Mouse (Mus musculus): ENCODE data around the gene Numb. TPM values are rescaled to one million over a fixed set of nuclear protein-coding genes. Genes with fewer than 3 reads are reported as not detected.

Gene Numb
- total and polyA plus RNA-seq, 2 experiments from 2014 or later = 9.0 to 17.5 TPM

DNA sequence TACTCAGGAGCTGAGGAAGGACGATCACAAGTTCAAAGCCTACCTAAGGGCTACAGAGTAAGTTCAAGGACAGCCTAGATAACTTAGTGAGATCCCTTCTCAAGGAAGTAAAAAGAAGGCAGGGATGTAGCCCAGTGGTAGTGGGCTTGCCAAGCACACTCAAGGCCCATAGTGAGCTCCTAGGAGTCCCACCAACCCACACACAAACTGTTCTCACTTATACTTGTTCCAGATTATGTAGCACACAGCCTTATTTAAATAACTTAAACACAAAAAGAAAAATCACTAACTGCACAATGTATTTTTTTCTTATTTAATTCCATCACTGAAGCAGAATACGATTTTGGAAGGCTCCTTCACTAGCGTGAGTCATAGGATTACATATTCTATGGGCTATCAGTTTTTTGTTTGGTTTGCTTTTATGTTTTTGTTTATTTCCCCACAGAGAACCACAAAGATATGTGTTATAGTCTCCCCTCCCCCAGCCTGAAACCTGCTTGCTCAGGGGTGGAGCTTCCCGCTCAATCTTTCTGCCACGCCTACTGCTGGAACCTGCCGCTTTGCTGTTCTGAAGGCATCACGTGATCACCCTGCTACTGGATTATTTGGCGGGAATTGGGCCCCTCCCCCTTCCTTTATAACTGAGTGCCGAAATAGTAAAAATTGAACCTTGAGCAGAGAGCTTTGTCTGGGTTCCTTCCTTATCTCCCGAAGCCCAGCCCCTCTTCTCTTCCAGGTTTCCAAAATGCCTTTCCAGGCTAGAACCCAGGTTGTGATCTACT lies 80.1 kb downstream of the Numb start:
- no peak overlapping the region for H3K27ac ChIP-seq (ENCODE audit: low read depth, low read length)
- 93% methylated on average over 10 of the region's 10 CpGs for WGBS

DNA sequence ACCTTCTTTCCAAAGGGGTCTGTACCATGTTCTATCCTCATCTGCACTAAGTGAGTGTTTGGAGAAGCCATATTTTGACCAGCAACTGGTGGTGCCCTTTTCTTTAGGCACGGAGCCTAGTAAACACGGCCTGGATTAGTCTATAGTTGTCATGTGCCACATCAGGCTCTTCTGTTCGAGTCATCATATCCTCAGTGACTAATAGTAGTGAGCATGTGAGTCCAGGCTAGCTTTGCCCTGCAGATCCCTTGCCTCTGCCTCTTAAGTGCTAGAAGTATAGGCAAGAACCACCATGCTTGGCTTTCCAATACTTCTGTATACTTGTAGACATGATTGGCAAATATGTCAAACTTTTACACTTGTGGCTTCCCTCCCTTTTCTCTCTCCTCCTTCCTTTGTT lies 87.8 kb downstream of the Numb start:
- no peak for TF ChIP-seq CTCF (IDR thresholded peaks at IDR 0.05)
- Histone ChIP-seq H3K27me3 (ENCODE audit: insufficient read depth, low read length) (no peaks in the 10 kb centered on the region), H3K4me1 (ENCODE audit: insufficient read depth, low read length) (no peaks in the 10 kb centered on the region), H3K4me3 (ENCODE audit: low read depth, low read length) (no peak overlapping the region), H3K4me2 (ENCODE audit: low read depth, low read length, poor library complexity, severe bottlenecking) (no peak overlapping the region), H3K36me3 (ENCODE audit: insufficient read depth, low read length) (0 out of 2 replicates have a peak, but pooled peaks cover 5% of the 10 kb centered on the region), H3K9me3 (ENCODE audit: low read length) (no peaks in the 10 kb centered on the region), H3K27ac (ENCODE audit: low read depth, low read length) (no peak overlapping the region), H3K9ac (replicated peaks; ENCODE audit: low read length, poor library complexity, severe bottlenecking) (no peak overlapping the region)
- ATAC-seq (ENCODE audit: low FRiP score) (no peak), DNase-seq (ENCODE audit: low spot score) (no peak)
- WGBS = 94% methylated on average over 3 of the region's 3 CpGs

More for the DNA sequence above, 80.1 kb downstream of the Numb start:
- no peak for TF ChIP-seq CTCF (IDR thresholded peaks at IDR 0.05)
- Histone ChIP-seq H3K9ac (replicated peaks; ENCODE audit: low read length, poor library complexity, severe bottlenecking) (no peak overlapping the region), H3K36me3 (ENCODE audit: insufficient read depth, low read length) (0 out of 2 replicates have a peak, but pooled peaks cover 3% of the 10 kb centered on the region), H3K27me3 (ENCODE audit: insufficient read depth, low read length) (no peaks in the 10 kb centered on the region), H3K9me3 (ENCODE audit: low read length) (no peaks in the 10 kb centered on the region), H3K4me2 (ENCODE audit: low read depth, low read length, poor library complexity, severe bottlenecking) (no peak overlapping the region), H3K4me3 (ENCODE audit: low read depth, low read length) (no peak overlapping the region), H3K4me1 (ENCODE audit: insufficient read depth, low read length) (no peaks in the 10 kb centered on the region)
- DNase-seq (ENCODE audit: low spot score) (no peak), ATAC-seq (ENCODE audit: low FRiP score) (no peak)

DNA sequence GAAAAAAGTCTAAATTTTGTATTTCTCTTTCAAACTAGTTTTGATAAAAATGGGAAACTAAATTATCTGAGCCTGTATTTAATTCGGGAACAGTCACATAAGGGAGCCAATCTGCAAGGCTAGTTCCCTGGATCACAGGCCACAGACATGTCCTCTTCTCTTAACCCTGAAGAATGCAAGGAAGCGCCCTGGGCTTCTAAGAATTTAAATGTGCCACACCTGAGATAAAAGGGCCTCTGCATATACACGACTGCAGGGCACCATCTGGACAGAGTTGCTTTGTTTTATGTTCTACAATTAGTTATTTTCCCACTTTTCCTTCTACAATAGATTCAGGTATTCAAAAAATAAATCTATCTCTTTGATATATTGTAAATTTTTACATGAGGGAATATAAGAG lies 91.3 kb downstream of the Numb start:
- no peak overlapping the region for H3K4me2 ChIP-seq (ENCODE audit: low read depth, low read length, poor library complexity, severe bottlenecking)
- 81% methylated on average over 3 of the region's 3 CpGs for whole genome bisulfite sequencing
- H3K4me3 ChIP-seq (ENCODE audit: low read depth, low read length) = no peak overlapping the region
- no peak for DNase-seq (ENCODE audit: low spot score)
- no peaks in the 10 kb centered on the region for H3K27me3 ChIP-seq (ENCODE audit: insufficient read depth, low read length)
- no peak overlapping the region for H3K27ac ChIP-seq (ENCODE audit: low read depth, low read length)
- H3K4me1 ChIP-seq (ENCODE audit: insufficient read depth, low read length) = no peaks in the 10 kb centered on the region
- ATAC-seq (ENCODE audit: low FRiP score) = no peak
- no peak overlapping the region for H3K9ac ChIP-seq (replicated peaks; ENCODE audit: low read length, poor library complexity, severe bottlenecking)
- no peak for TF ChIP-seq CTCF (IDR thresholded peaks at IDR 0.05)
- 0 out of 2 replicates have a peak, but pooled peaks cover 2% of the 10 kb centered on the region for H3K36me3 ChIP-seq (ENCODE audit: insufficient read depth, low read length)
- no peaks in the 10 kb centered on the region for H3K9me3 ChIP-seq (ENCODE audit: low read length)

DNA sequence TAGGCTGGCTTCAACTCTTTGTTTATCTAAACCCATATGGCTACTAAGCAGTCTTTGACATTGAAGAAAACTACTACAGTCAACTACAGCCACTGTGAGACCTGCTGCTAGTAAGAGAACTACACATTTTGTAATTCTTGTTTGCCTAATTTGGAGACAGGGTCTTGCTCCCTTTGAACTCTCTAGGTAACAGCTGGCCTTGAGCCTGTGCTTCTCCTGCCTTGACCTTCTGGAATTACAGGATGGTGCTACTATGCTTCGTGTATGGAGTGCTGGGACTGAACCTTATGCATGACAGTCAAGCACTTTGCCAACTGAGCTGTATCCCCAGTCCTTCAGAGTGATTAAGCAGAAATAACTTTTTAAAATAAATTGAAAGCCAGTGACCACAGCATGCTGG lies 105.1 kb downstream of the Numb start:
- no peaks in the 10 kb centered on the region for H3K36me3 ChIP-seq (ENCODE audit: insufficient read depth, low read length)
- H3K27me3 ChIP-seq (ENCODE audit: insufficient read depth, low read length) = no peaks in the 10 kb centered on the region
- 86% methylated on average over 1 of the region's 1 CpGs for WGBS
- H3K9ac ChIP-seq (replicated peaks; ENCODE audit: low read length, poor library complexity, severe bottlenecking) = no peak overlapping the region
- no peaks in the 10 kb centered on the region for H3K9me3 ChIP-seq (ENCODE audit: low read length)
- ATAC-seq (ENCODE audit: low FRiP score) (no peak), DNase-seq (ENCODE audit: low spot score) (no peak)
- no peak for TF ChIP-seq CTCF (IDR thresholded peaks at IDR 0.05)
- H3K4me3 ChIP-seq (ENCODE audit: low read depth, low read length) = no peak overlapping the region
- no peak overlapping the region for H3K4me2 ChIP-seq (ENCODE audit: low read depth, low read length, poor library complexity, severe bottlenecking)
- H3K27ac ChIP-seq (ENCODE audit: low read depth, low read length) = no peak overlapping the region
- no peaks in the 10 kb centered on the region for H3K4me1 ChIP-seq (ENCODE audit: insufficient read depth, low read length)

DNA sequence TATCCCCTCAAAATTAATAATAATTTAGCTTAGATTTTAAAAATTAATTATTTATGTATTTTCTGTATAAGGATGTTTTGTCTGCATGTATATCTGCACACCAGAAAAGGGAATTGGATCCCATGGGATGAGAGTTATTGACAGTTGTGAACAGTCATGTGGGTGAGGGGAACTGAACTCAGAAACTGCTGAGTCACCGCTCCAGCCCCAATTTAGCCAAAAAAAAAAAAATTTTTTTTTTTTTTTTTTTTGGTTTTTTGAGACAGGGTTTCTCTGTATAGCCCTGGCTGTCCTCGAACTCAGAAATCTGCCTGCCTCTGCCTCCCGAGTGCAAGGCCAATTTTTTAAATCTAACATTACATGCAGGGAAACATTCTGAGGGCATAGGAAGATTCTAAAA lies 109.8 kb downstream of the Numb start:
- Histone ChIP-seq H3K4me1 (ENCODE audit: insufficient read depth, low read length) (no peaks in the 10 kb centered on the region), H3K36me3 (ENCODE audit: insufficient read depth, low read length) (peaks cover 7% of the 10 kb centered on the region; the same call in 1 of the 2 replicates), H3K9ac (replicated peaks; ENCODE audit: low read length, poor library complexity, severe bottlenecking) (no peak overlapping the region), H3K4me3 (ENCODE audit: low read depth, low read length) (no peak overlapping the region), H3K27ac (ENCODE audit: low read depth, low read length) (no peak overlapping the region), H3K9me3 (ENCODE audit: low read length) (no peaks in the 10 kb centered on the region), H3K4me2 (ENCODE audit: low read depth, low read length, poor library complexity, severe bottlenecking) (no peak overlapping the region), H3K27me3 (ENCODE audit: insufficient read depth, low read length) (no peaks in the 10 kb centered on the region)
- 96% methylated on average over 3 of the region's 3 CpGs for WGBS
- DNase-seq (ENCODE audit: low spot score) (no peak), ATAC-seq (ENCODE audit: low FRiP score) (no peak)
- TF ChIP-seq CTCF (IDR thresholded peaks at IDR 0.05) = no peak

DNA sequence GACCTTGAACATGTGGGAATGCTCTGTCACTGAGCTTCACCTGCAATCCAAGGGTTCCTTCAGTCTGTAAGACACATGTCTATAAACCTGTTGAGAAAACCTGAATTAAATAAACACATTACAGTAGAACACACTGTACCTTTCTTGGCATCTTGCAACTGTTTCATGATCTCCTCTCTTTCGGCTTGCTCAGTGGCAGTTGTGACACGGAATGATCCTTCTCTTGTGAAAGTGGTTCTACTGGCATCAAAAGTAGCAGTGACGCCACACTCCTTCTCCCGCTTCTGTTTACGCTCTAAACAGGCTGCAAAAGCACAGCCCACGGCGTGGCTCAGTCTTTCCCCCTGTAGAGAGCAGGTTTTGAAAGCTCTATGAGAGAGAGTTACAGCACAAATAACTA lies 118.1 kb downstream of the Numb start:
- ATAC-seq (ENCODE audit: low FRiP score) = no peak
- 96% methylated on average over 7 of the region's 7 CpGs for WGBS
- no peak for TF ChIP-seq CTCF (IDR thresholded peaks at IDR 0.05)

More for the DNA sequence above, 118.1 kb downstream of the Numb start:
- Histone ChIP-seq H3K4me1 (ENCODE audit: insufficient read depth, low read length) (no peaks in the 10 kb centered on the region), H3K4me2 (ENCODE audit: low read depth, low read length, poor library complexity, severe bottlenecking) (no peak overlapping the region), H3K9ac (replicated peaks; ENCODE audit: low read length, poor library complexity, severe bottlenecking) (no peak overlapping the region), H3K4me3 (ENCODE audit: low read depth, low read length) (no peak overlapping the region), H3K27ac (ENCODE audit: low read depth, low read length) (no peak overlapping the region), H3K36me3 (ENCODE audit: insufficient read depth, low read length) (peaks cover 41% of the 10 kb centered on the region), H3K9me3 (ENCODE audit: low read length) (no peaks in the 10 kb centered on the region), H3K27me3 (ENCODE audit: insufficient read depth, low read length) (no peaks in the 10 kb centered on the region)
- no peak for DNase-seq (ENCODE audit: low spot score)
